Mouse (Mus musculus): ENCODE results near the gene Cnot10. TPM values are rescaled to one million over a fixed set of nuclear protein-coding genes. Genes with fewer than 3 reads are reported as not detected.

Gene Cnot10
- polyA plus RNA-seq, 1 experiment: 21.9 TPM

DNA sequence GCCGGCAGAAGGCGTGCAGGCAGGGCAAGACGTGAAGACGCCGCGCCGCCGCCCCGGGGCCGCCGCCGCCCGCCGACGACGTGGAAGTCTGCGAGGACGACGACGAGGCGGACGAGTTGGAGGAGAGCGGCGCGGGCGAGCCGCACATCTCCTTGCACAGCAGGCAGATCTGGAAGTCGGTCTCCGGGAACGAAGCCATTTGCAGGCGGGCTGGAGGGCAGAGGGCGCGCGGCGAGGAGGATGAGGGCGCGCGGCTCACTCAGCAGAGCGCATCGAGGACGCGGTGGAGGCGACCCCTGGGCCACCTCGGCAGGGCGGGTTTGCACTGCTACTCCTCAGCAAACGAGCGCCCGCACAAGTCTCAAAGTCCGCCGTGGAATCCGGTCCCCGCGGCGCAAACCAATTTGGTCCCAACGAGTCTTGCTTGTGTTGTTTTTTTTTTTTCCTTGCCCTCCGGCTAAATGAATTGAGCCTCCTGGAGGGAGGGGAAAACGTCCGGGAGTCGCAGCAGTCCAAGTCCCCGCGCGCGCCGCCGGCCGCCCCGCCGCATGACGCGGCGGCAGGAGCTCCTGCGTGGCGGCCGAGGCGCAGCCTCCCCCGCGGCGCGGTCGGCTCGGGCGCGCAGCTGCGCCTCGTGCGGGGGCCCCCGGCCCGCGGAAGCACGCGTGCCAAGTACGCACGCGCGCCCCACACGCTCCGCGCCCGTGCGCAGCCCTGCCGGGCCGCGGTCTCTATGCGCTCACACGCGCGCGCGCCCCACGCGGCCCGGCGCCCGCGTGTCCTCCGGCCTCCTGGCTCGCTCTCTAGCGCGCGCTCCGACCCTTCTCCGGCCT lies 76.8 kb downstream of the Cnot10 start:
- TF ChIP-seq CTCF (conservative IDR thresholded peaks at IDR 0.05; ENCODE audit: insufficient read depth, insufficient read length, low read depth, low read length) (no peak), POLR2A (IDR thresholded peaks at IDR 0.05; ENCODE audit: low read depth, low read length) (no peak)
- peaks cover 5% of the 10 kb centered on the region; the same call in 1 of the 2 replicates for H3K27me3 ChIP-seq (replicated peaks; ENCODE audit: control insufficient read depth, insufficient read depth, low read length)
- H3K27ac ChIP-seq (ENCODE audit: insufficient read depth, low read depth, low read length): no peak overlapping the region
- H3K4me1 ChIP-seq (ENCODE audit: control insufficient read depth, insufficient read depth, low read length): no peaks in the 10 kb centered on the region
- H3K4me3 ChIP-seq (ENCODE audit: insufficient read depth, low read depth, low read length): peak overlapping the region; percentile 52
- WGBS: under 1% methylated on average over 120 of the region's 122 CpGs
- peak; percentile 42 for DNase-seq
- H3K36me3 ChIP-seq (ENCODE audit: control insufficient read depth, insufficient read depth, low read length): no peaks in the 10 kb centered on the region

DNA sequence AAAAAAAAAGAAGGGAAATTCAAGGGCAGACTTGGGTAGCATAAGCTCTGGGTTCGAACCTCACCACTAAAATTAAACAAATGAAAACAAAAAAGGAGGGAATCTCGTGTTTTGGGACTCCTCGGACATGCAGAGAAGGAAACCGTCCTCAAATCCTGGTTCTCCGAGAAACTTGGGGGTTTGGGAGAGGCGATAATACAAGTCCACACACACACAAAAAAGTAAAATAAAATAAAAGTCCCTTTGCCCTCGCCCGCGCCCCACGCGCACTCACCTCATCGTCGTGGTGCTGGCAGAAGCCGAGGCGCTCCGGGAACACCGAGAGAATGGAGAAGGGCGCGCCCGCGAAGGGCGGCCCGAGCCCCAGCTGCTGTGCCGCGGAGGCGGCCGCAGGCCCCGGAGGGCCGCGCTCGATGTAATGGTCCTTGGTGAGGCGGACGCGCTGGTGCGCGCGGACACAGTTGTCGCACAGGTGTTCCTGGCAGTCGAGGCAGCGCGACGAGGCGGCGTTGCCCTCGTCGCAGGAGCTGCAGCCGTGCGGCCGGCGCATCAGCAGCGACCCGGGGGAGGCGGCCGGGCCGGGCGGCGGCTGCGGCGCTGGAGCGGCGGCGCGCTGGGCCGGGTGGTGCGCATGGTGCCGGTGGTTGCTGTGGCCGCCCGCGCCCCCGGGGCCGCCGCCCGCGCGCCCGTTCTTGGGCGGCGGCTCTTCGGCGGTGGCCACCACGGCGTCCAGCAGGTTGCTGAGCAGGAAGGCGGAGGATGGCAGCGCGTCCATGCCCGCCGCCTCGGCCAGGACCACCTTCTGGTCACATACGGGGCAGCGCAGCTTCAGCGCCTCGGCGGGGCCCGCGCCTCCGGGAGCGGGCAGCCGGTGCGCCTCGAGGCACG lies 77.7 kb downstream of the Cnot10 start:
- no peaks in the 10 kb centered on the region for H3K36me3 ChIP-seq (ENCODE audit: control insufficient read depth, insufficient read depth, low read length)
- H3K27me3 ChIP-seq (replicated peaks; ENCODE audit: control insufficient read depth, insufficient read depth, low read length): peaks cover 5% of the 10 kb centered on the region; the same call in 1 of the 2 replicates
- 2% methylated on average over 101 of the region's 101 CpGs for WGBS
- H3K4me1 ChIP-seq (ENCODE audit: control insufficient read depth, insufficient read depth, low read length): no peaks in the 10 kb centered on the region
- H3K4me3 ChIP-seq (ENCODE audit: insufficient read depth, low read depth, low read length): no peak overlapping the region; the same call in 1 of the 2 replicates
- H3K27ac ChIP-seq (ENCODE audit: insufficient read depth, low read depth, low read length): no peak overlapping the region
- DNase-seq: no peak
- TF ChIP-seq POLR2A (IDR thresholded peaks at IDR 0.05; ENCODE audit: low read depth, low read length) (no peak), CTCF (conservative IDR thresholded peaks at IDR 0.05; ENCODE audit: insufficient read depth, insufficient read length, low read depth, low read length) (no peak)

DNA sequence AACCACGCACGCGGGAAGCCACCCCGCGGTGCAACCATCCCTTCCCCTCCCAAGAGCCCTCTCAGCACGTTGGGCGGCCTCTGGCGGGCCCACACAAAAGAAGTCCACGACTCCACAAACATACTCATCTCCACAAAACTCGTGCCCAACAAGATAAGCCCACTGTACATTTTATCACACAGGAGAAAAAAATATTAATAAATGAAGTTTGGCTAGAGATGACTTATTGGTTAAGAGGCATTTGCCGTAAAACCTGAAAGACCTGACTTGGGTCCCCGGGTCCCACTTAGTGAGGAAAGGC lies 78.4 kb downstream of the Cnot10 start:
- no peak for DNase-seq
- WGBS: 16% methylated on average over 12 of the region's 12 CpGs
- H3K36me3 ChIP-seq (ENCODE audit: control insufficient read depth, insufficient read depth, low read length): no peaks in the 10 kb centered on the region
- H3K4me3 ChIP-seq (ENCODE audit: insufficient read depth, low read depth, low read length): no peak overlapping the region
- TF ChIP-seq POLR2A (IDR thresholded peaks at IDR 0.05; ENCODE audit: low read depth, low read length): no peak
- TF ChIP-seq CTCF (conservative IDR thresholded peaks at IDR 0.05; ENCODE audit: insufficient read depth, insufficient read length, low read depth, low read length): no peak
- H3K27me3 ChIP-seq (replicated peaks; ENCODE audit: control insufficient read depth, insufficient read depth, low read length): peaks cover 5% of the 10 kb centered on the region; the same call in 1 of the 2 replicates
- no peaks in the 10 kb centered on the region for H3K4me1 ChIP-seq (ENCODE audit: control insufficient read depth, insufficient read depth, low read length)
- H3K27ac ChIP-seq (ENCODE audit: insufficient read depth, low read depth, low read length): no peak overlapping the region

DNA sequence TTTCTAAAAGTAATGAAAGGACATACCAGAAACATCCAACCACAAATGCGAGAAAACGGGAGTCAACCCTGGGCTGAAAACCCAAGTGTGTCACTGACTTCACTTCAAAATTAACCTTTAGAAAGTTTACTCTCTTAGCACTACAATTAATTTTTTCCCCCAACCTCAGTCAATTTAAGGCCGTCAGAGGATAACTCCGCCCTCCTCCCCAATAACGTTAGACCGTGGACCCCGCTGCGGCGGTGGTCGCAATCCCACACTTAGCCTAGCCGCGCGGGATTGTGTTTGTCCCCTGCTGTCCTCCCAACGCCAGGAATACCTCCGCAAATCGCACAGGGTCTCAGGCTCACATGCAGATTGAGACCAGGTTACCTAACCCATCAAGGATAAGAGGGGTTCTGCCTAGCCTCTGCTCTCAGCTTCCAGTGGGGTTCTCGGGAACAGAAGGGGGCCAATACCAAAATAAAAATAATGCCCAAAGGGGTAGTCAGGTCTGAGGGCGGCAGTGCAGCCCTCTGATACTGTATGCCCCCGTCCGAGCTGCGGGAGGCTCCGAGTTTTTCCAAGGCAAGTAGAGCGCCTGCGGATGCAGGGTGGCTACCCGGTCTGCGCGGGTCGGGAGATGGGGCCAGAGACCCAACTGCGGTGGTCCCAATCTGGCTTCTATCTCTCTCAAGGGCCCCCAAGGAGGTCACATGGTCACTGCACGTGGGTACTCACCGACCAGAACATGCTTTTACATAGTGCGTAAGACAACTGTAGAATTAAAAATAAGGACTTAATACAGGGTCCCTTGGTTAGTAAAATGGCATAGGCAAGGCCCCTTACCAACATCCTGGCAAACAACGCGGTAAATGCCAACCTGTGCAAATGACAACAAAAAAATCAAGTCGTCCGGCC lies 79.0 kb downstream of the Cnot10 start:
- Histone ChIP-seq H3K27ac (ENCODE audit: insufficient read depth, low read depth, low read length) (no peak overlapping the region), H3K4me1 (ENCODE audit: control insufficient read depth, insufficient read depth, low read length) (no peaks in the 10 kb centered on the region), H3K4me3 (ENCODE audit: insufficient read depth, low read depth, low read length) (no peak overlapping the region), H3K27me3 (replicated peaks; ENCODE audit: control insufficient read depth, insufficient read depth, low read length) (peaks cover 5% of the 10 kb centered on the region; the same call in 1 of the 2 replicates), H3K36me3 (ENCODE audit: control insufficient read depth, insufficient read depth, low read length) (no peaks in the 10 kb centered on the region)
- no peak for DNase-seq
- 15% methylated on average over 36 of the region's 36 CpGs for WGBS
- TF ChIP-seq POLR2A (IDR thresholded peaks at IDR 0.05; ENCODE audit: low read depth, low read length): no peak
- no peak for TF ChIP-seq CTCF (conservative IDR thresholded peaks at IDR 0.05; ENCODE audit: insufficient read depth, insufficient read length, low read depth, low read length)

DNA sequence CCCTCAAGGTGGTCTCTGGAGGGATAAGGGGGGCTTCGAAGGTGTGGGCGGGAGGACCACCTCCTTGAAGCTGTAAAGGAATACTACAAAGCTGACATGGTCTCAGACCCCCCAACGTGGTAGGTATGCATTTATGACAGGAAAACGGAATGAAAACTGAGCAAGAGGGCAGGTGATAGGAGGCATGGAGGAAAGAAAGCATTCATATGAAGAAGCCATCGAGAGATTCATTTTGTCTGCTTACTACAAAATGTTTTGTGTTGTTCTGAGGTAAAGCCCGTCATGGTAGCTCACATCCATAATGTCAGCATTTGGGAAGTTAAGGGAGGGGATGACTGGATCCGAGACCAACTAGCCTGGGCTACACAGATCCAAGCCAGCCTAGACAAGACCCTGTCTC lies 79.8 kb downstream of the Cnot10 start:
- 45% methylated on average over 7 of the region's 7 CpGs for WGBS
- Histone ChIP-seq H3K27ac (ENCODE audit: insufficient read depth, low read depth, low read length) (no peak overlapping the region), H3K4me1 (ENCODE audit: control insufficient read depth, insufficient read depth, low read length) (no peaks in the 10 kb centered on the region), H3K27me3 (replicated peaks; ENCODE audit: control insufficient read depth, insufficient read depth, low read length) (peaks cover 5% of the 10 kb centered on the region; the same call in 1 of the 2 replicates), H3K36me3 (ENCODE audit: control insufficient read depth, insufficient read depth, low read length) (no peaks in the 10 kb centered on the region), H3K4me3 (ENCODE audit: insufficient read depth, low read depth, low read length) (no peak overlapping the region)
- DNase-seq: no peak
- no peak for TF ChIP-seq CTCF (conservative IDR thresholded peaks at IDR 0.05; ENCODE audit: insufficient read depth, insufficient read length, low read depth, low read length)
- TF ChIP-seq POLR2A (IDR thresholded peaks at IDR 0.05; ENCODE audit: low read depth, low read length): no peak

DNA sequence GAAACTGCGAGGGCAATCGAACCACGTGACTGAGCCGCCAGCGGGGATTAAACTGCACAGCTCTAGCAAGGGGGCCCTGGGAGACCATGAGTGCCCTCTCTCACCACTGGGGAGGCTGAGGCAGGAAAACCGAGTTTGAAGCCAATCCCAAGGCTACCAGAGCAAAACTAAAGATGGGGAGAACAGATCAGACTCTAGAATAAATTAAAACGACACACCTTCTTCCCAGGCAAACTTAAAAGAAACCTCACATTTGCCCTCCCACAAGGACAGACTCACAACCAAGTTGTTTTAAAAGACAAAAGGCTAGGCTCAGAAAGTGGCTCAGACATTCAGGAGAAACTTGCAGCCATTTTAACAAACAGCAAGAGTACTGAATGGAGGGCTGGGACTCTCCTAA lies 82.9 kb downstream of the Cnot10 start:
- DNase-seq: no peak
- 68% methylated on average over 7 of the region's 7 CpGs for WGBS
- TF ChIP-seq CTCF (conservative IDR thresholded peaks at IDR 0.05; ENCODE audit: insufficient read depth, insufficient read length, low read depth, low read length): no peak
- no peak for TF ChIP-seq POLR2A (IDR thresholded peaks at IDR 0.05; ENCODE audit: low read depth, low read length)
- Histone ChIP-seq H3K4me1 (ENCODE audit: control insufficient read depth, insufficient read depth, low read length) (no peaks in the 10 kb centered on the region), H3K36me3 (ENCODE audit: control insufficient read depth, insufficient read depth, low read length) (no peaks in the 10 kb centered on the region), H3K27me3 (replicated peaks; ENCODE audit: control insufficient read depth, insufficient read depth, low read length) (0 out of 2 replicates have a peak, but pooled peaks cover 2% of the 10 kb centered on the region), H3K27ac (ENCODE audit: insufficient read depth, low read depth, low read length) (no peak overlapping the region), H3K4me3 (ENCODE audit: insufficient read depth, low read depth, low read length) (no peak overlapping the region)

Measured in kidney, adult 2 months (tissue).